Mouse (Mus musculus): ENCODE measurements at regions not wholly inside any gene's neighbourhood (a gene's known extent, or its start where the extent isn't known, plus 50 kb on each side); places are given as distances from the start of the nearest gene placed in this dataset.

DNA sequence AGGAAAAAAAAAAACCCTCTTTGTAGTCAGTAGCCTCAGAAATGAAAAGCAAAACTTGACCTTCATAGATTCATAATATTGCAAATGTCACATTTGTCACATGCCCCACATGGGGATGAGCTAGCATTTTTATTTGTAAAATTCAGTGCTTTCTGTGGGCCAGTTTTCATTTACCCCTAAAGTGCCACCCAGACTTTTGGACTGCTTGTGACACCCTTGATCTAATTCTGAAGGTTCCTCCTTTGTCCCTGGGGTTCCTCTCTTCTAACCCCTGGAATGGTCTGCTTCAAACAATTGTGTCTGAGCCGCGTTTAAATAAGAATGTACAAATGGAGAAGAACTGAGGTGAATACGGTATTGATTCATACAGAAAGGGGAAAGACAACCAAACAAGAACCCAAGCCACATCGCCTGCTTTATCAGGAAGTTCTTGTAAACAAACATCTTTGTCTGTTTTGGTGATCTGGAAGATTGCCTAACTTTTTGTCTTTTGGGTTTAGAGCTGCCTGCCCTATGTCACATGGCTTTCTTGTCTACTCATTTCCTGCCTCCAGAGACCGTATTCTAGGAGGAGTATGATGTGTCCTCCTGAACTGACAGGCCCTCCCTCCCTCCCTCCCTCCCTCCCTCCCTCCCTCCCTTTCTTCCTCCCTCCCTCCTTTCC is 203.1 kb upstream of the Gm9833 start:
- no peak for DNase-seq

DNA sequence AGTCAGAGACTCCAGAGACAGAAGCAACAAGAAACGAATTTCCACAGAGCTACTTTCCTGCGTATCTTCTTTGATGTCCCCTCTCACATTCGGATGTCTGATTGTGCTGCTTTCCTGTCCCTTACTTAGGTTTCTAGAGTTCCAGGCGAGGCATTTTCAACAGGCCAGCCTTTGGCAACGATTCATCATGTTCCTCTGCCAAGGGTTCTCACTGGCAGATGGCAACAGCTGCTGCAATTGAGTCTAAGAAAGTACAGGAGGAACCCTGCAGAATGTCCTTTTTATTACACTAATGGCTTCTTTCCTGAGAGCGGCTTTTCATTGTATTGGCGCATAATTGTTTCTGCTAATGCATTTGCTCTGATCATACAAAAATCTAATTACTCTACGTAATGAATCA is 202.3 kb upstream of the Gm9833 start:
- peak; percentile 41 for DNase-seq

DNA sequence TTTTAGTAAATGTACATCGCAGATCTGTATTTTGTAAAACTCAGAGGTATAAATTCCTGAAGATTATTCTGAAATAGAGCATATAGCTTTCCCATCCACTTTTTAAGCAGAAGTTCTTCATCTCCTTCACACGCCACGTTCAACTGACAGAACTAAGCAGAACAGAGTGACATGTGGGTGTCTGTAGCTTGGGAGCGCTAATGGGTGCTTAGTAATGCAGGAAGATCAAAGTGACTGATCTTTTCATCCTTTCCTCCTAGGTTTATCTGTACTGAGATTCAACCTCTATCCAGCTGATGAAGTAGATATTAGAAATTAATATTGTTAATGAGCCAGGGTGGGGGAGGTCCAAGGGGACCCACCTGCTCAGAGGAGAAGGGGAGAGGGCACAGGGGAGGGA is 201.8 kb upstream of the Gm9833 start:
- no peak for DNase-seq

DNA sequence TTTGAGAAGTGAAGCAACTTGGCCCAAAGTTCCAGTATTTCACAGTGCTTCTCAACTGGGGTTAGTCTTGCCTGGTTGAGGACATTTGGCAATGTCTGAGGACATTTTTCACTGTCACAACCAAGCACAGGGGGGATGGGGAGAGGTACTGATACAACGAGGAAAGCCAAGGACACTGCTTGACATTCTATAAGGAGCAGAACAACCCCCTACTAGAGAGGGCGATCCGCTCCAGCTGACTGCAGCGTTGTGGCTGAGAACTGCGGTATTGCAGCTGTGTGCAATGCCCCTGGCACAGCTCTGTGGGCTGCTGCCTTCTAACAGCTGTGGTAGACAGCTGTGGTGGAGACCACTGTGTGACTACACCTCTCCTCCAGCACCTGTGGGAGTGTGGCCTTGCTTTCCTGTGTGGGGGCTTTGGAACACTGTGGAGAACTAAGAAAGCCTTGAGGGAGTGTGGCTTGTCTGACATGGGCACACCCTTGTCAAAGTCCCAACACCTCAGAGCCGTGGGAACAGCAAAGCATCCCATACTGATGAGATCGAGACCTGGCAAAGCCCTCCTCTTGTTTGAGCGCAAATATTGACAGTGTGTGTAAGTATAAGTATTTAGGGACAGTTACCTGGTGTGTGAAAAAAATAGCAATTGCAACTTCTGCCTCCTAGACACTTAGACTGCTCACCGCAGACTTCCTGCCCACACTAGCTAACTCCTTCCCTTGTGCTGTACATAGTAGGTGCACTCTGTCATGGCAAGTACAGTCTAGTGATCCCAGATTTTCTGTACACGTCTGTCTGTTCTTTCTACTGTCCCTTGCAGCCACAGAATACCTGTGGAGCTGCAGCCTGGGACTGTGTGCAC is 200.9 kb upstream of the Gm9833 start:
- DNase-seq = no peak

- no peak for DNase-seq
Observed at GRCm38 (mm10) chr3:9887627-9887994, 200.3 kb upstream of the Gm9833 start.

GRCm38 (mm10) chr3:9888051-9888450 is 199.9 kb upstream of the Gm9833 start:
- no peak for DNase-seq

DNA sequence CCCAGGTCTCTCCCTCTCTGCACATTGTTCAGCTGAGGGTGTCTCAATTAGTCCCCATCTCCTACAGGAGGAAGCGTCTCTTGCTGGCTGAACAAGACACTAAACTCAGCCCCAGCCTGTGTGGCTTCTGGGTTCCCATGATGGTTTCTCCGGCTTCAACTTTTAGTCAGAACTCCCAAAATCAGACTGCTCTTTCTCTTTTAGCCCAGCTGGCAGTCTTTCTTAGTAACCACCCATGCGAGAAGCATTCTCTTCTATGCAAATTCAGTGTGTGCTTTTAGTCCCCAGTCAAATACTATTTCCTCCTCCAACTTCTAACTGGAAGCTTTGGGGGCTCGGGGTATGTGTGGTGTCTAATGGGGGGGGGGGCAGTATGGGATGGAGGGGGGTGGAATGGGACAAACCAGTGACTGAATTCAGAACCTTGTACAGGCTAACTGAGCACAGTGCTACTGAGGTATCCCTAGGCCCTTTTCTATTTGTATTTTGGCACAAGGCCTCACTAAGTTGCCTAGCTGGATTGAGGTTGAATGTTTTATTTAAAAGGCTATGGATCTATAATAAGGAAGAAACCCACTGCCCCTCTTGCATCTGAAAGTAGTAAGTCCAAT is 194.9 kb upstream of the Gm9833 start:
- DNase-seq = peak; percentile 35

DNA sequence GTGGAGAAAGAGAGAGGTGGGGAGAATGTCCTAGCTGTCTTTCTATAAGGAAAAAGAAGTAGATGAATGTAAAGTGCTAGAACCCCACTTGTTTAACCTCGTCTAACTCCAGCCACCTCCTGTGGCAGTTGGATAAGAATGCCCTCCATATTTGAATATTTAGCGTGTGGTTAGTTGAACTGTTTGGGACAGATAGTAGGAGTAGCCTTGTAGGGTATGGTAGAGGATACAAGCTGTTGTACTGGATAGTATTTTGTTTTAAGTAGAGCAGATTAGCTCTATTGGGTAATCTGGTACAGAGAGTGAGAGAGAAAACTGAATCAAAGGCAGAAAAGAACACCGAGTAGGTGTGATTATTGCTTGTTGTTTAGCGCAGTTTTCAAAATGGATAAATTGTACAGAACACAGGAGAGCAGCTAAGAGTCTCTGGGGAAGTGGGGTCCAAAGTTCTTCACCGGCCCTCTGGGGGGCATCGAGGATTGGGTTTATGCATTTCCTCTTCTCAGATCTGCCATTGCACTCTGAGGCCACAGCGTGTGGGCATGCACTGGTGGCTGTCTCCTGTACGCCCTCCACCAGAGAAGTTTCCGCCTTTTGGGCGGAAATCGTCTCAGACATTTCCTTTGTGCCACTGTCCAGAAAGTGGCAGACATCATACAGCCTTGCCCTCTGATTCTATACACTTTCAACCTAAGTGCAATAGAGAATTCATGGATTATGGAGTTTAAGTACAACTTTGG is 192.3 kb upstream of the Gm9833 start:
- no peak for DNase-seq

DNA sequence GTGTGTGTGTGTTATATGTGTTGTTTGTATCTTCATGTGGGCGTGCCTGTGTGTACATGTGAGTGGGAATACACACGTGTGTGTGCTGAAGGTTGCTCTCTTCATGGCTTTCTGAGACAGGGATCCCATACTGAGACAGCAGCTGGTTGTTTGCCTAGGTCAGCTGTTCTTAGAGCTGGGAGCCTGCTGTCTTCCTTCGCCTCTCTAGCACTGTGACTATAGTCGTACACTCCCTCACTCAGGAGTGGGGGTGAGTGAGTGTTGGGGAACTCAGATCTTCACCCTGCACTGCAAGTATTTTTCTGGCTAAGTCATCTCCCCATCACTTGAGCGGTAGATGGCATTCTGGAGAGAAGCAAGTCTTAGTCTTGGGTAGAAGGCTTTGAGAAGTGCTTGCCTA is 191.6 kb upstream of the Gm9833 start:
- no peak for DNase-seq

GRCm38 (mm10) chr3:9901663-9902062 is 186.2 kb upstream of the Gm9833 start:
- DNase-seq = no peak

- no peak for DNase-seq
Observed at GRCm38 (mm10) chr3:9913357-9913756, 174.6 kb upstream of the Gm9833 start.

- no peak for DNase-seq
Observed at GRCm38 (mm10) chr3:9916538-9917106, 171.3 kb upstream of the Gm9833 start.

DNA sequence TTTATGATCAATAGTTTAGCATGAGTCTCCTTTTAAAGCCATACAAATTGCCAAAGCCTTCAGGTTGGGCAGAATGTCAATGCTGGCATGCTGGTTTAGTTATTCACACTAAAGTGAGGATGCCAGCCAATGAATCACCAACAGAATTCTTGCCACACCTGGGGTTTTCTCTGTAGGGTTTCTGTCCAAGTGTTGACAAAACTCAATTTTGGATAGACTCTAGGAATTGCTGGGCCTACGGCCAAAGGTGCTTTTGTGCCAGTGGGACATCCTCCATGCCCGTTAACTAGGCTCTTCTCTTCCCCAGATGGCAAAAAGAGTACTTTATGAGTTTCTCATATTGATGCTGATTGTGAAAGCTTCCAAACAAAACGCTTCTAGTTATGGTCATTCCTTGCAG is 167.6 kb upstream of the Gm9833 start:
- peak; percentile 25 for DNase-seq

DNA sequence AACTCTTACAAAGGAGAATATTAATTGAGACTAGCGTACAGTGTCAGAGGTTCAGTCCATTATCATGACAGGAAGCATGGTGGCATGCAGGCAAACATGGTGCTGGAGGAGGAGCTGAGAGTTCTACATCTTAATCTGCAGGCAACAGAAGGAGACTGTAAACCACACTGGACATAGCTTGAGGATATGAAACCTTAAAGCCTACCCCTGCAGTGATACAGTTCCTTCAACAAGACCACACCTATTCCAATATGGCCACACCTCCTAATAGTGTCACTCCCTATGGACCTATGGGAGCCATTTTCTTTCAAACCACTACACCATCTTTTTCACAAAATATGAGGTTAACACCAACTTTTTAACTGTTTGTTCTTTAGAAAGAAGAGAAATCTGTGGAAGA is 166.2 kb upstream of the Gm9833 start:
- no peak for DNase-seq

DNA sequence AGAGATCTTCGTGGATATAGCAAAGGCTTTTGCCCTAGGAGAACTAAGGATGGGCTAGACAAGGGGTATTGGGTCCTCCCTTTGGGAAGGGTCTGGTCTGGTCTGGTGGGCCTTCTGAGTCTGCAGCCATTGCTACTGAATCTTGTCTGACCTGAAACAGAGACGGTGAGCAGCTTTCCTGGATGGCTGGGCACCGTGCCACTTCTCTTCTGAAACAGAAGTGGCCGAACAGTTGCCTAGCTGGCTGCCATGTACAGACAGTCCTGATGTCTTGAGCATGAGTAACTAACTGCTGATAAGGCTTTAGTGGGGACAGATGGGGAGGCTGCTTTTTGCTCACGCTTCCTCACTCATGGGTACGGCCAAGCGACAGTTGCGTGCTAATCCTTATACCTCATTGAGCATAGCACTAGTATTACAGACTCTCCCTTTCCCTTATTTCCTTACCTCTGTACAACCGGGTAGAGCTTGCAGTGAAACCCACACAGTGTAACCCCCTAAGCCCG is 165.3 kb upstream of the Gm9833 start:
- no peak for DNase-seq

DNA sequence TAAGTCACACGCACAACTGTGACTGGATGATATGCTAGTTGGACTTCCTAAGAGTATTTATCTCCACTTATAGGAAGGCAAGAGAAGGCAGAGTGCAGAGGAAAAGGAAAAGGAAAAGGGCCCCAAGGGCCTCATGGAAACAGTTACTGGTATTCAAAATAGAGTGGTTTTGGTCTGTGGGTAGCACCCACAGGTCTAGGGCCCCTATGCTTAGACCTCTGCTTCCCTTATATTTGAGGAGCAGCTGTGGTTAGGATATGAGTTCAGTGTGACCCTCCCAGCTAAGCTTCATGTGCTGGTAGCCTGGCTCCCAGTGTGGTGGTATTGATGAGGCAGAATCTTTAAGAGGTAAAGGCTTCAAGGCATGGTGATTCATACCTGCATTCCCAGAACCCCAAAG is 163.3 kb upstream of the Gm9833 start:
- no peak for DNase-seq

DNA sequence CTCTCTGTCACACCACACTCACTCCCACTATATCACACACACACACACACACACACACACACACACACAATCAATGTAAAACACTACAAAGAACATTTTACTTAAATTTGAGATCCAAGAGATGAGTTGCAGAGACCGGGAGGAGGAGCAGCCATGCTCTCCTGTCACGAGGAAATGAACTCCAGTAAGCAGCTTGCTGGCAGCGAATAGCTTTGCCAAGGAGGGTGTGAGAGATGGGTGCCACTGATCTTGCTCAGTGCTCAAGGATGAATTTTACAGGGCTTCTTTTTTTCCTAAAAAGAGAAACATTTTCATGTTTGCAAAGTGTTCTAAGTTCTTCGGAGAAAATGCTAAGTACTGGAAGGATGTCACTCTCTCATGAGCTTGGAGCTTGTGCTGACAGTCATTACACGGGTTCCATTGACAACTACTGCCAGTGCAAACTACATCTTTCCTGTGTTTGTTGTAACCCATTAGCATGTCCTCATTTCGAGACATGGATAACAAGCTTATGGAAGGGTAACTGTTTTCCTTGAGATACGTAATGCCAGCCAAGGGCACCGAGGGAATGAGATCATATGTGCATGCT is 151.0 kb upstream of the Gm9833 start:
- DNase-seq = no peak

DNA sequence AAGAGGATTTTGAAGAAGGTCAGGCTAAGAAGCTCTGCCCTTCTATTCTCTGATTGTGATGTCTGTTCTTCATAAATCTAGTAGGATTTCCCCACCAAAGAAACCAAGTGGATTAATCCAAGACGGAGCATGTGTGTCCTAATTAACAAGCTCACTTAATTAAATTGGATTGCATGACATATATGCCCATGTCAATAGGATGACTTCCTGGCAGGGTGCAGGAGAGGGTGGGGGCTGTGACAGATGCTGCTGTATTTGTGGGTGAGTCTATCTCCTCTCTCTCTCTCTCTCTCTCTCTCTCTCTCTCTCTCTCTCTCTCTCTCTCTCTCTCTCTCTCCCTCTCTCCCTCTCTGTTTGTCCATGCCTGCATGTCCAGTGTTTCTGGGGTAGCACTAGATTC is 149.3 kb upstream of the Gm9833 start:
- DNase-seq = no peak

DNA sequence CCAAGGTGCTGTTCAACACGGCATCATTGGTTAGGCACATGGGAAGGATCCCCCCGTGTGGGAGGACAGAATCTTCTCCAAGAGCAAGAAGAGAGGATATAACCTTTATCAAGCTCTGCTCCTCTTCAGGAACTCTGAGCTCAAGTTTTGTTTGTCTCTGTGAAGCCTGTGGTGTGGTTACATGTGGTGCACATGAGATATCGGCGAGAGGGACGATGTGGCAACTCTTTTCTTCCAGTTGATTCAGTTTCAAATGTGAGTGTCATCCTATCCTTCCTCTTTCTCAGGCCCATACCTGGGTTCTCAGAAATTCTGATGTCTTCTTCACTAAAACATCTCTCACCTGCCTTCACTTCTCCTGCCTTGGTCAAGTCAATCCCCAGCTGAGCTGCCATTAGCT is 145.3 kb upstream of the Gm9833 start:
- DNase-seq = no peak

DNA sequence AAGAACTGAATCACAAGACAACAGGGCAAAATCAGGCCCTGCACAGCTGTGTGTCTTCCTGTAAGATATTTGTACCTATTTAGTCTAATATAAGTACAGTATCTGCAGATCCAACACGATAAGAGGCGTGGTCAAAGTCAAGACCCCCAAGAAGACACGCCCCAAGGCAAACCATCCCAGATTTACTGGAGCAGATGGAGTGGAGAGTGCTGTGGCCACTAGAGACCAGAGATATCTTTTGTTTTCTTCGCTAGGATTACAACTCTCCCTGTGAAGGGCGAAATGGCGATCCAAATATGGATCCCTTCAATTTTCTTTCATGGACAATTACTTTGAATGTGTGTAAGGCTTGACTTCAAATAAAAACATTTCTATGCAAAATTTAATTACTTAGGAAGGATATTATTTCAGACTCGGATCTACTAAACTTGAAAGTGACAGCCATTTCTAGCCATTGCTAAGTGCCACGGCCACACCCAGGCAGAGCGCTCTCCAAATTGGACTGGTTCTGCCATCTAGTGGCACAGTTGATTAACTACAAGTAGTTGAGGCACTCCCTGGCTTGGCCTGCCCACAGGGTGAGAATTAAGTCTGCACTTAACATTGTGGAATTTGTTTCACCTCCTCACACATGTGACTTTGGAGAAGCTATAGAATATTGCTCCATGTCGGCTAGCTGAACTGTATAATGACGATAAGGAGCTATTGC is 140.4 kb upstream of the Gm9833 start:
- DNase-seq = peak; percentile 61

DNA sequence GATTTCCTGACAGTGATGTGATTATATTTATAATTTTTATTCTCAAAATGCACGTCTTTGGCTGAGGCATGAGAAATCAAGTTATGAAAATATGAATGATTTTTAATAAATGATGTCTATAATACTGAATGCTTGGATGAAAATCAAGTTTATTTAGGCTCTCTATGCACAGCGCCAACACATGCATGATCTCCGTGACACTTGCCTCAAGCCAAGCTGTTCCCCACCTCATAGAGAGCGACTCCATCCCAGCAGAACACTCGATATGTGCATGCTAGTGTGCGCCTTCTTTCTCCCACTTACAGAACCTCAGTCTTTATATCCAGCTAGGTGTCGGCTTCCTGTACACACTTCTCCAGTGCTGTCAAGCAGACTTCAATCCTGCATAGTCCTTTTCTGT is 139.8 kb upstream of the Gm9833 start:
- DNase-seq = no peak

- DNase-seq = no peak
Observed at GRCm38 (mm10) chr3:9957870-9958269, 130.0 kb upstream of the Gm9833 start.

All from right cerebral cortex, postnatal 25 days (tissue).